Mouse (Mus musculus) common myeloid progenitor, adult 5-6 weeks (primary cell): ENCODE data around the gene Sema5a. TPM values are rescaled to one million over a fixed set of nuclear protein-coding genes. Genes with fewer than 3 reads are reported as not detected.

Experiments used
- ATAC-seq: replicated peaks from 2 replicates; pipeline ENCODE4 v1.8.0; 2016; ENCODE audit warnings: low read depth, mild to moderate bottlenecking, moderate TSS enrichment, inconsistent platforms; ENCODE audit not compliant: poor library complexity, severe bottlenecking
- total RNA-seq: library from RNA; stranded (forward); fragments of 200-1000, 187-1606 nt; gene quantifications from 2 replicates; pipeline ENCODE4 v1.2.3, GENCODE M21; 2017

Sema5a gene
- total RNA-seq, 1 experiment from 2014 or later = not detected

DNA sequence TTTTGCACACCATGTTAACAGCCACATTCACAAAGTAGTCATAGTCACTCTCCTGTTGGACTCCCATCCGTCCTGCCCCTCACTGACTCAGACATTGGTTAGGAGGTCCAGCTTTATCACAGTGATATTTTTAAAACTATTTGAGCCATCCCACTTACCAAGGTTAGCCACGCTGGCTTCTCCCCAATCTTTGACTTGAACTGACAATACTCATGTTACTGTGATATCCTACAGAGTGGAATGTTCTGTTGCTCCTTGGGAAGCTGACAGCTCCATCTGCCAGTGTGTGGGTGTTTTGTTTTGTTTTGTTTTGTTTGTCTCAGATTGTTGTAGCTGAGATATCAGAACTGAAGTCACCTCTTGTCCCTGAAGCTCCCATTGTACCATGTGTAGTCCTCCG lies 362.6 kb downstream of the Sema5a start:
- ATAC-seq = no peak

DNA sequence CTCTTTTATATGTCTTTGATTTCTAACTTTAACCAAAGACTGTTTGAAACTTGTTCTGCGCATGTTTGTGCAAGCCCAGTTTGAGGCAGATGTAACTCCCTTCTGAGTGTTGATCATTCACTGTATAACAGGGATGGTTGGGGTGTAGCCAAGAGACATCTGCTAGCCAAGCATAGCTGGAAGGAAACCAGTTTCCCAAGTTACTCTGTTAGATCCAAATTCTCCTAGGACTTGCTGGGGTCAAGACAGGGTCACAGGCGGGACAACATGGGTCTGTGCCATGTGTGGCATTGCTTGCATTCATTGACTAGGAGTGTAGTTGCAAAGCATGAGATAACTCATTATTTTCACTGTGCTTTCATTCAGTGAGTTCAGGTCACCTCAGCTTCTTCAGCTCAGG lies 366.2 kb downstream of the Sema5a start:
- no peak for ATAC-seq

DNA sequence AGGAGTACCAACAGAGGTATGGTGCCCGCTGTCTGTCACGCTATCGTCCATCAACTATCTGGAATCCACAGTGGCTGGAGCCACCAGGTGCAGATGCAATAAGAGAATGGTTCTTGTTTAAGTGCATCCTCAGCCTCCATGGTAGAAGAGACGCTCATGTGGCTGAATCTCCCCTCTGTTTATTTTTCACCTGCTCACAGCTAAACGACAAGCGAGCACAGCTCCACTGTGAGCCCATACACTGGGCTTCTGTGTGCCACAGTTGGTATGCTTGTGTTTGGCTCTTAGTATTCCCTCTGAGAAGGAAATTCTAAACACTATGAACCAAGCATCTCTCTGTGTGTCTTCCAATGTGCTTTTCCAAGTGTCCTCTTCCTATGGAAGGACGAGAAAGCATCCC lies 366.6 kb downstream of the Sema5a start:
- no peak for ATAC-seq

DNA sequence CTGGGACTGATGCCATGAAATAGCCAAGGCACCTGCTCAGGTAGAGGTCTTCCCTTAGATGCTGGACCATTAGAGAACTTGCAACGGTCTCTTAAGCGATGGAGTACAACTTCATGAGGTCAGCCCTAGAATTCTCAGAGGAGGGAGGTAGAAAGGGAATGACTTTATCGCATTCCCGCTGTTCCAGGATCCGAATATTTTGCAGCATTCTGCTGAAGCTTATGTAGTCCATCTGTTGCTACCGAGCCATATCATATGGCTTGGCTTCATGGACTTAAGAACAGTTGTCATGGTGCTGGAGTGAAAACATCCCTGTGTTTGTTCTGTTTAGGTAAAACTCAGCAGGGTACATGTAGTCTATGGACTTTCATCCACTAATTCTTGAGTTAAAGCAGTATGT lies 369.1 kb downstream of the Sema5a start:
- ATAC-seq = no peak

DNA sequence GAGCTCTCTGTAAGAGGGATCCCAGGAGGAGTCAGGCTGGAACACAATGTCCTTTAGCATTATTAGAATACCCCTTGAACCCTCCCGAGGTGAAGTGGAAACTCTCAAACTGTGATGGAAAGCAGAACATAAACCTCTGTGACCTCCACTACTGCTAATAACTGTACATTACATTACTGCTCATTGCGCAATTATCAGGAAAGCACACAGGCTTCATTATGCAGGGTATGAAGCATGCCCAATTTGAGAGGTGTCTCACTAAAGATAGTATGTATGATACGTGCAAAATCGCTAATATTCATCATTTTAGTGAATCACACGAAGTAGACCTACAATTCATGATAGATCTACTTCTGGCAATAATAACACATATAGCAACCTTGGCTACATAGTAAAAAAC lies 371.2 kb downstream of the Sema5a start:
- no peak for ATAC-seq

DNA sequence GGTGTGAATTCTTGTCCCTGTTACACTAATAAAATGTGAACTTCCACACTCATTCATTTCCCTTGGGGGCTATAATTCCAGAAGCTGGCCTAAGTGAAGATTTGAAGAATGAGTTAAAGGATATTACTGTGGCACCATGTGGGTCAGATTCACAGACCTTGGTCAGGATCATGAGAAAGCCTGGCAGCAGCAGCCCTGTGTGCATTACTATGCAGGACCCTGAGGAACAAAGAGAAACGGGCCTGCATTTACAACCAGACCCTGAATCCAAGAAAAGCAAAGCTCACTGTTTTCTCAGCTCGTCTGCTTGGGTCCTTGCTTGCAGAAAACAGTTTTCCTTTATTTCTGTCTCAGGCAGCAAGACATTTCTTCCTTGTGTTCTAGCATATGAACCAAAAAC lies 374.6 kb downstream of the Sema5a start:
- no peak for ATAC-seq

DNA sequence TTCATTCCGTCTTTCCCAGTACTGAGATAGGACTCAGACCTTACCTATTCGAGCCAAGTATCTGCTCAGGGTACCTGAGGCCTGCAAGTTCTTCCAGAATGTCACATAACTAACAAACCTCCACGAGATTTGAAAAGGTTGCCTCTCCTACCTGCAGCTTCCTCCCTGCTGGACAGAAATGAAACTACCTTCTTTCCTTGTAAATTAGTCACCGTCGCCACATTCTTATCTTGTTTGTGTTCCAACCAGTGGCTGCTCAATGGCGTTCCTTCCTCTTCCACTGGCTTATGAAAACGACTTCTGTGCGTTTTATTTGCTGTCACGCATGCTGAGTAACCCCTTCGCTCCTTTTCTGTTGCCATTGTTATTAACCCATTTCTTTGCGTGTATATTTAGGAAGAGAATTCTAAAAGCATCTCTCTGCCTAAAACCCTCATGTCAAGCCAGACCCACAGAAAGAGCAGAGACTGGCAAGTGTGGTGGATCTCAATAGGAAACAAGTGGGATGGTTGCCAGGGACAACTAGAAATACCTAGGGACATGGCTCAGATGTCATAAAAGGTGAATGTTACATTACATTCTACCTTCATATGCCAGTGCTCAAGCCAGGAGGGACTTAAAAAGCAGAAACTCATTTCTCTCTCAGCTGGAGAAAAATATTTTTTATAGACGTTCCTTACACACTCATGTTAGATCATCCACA lies 378.6 kb downstream of the Sema5a start:
- no peak for ATAC-seq

DNA sequence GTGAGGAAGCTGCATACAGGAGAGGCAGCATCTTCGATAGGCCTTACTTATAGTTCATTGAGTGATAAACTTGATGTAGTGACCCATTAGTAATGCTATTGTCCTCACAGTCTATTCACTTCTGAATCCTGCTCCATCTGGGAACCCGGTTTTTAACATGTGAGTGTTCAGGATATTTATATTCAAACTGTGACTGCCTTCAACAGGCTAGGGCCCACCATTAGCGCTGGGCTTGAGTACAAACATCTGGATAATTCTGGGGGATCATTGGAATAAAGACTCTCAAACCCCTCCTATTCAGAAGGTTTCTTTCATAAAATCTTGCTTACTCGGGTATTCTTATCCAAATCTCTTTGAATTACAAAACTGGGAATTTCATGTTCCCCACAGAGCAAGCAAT lies 379.5 kb downstream of the Sema5a start:
- ATAC-seq = no peak

DNA sequence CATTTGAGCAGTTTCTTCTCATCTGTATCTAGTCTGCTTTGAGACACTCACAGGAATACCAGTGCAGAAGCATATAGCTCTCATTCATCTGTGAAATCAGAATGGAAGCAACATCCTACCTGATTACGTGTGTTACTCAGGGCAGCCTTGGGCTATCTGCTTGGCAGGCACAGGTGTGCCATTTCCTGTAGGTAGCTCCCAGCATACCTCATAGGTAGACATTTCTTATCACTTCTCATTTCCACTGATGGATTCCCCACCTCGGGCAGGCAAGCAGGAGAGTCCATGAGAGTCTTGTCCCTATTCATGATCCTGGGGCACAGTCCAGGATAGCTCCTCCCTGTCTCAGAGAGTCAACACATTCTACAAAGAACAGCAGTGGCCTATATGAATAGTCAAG lies 381.4 kb downstream of the Sema5a start:
- no peak for ATAC-seq

DNA sequence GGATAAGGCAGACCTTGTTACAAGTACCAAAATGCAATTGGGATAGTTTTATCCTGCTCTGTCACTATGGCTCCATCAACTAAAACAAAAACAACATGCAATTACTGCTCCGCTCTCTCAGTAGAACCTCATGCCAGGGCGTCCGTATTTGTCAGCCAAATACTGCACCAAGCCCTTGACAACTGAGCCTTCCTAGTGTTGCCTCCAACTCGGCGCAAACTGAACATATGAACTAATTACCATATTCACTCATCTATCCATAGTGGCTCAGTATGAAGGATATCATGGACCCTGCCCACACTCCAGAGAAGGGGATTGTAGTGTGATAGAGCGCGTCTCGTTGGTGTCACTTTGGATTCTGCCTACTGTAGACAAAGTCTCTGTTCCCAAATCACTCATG lies 389.1 kb downstream of the Sema5a start:
- ATAC-seq = no peak

DNA sequence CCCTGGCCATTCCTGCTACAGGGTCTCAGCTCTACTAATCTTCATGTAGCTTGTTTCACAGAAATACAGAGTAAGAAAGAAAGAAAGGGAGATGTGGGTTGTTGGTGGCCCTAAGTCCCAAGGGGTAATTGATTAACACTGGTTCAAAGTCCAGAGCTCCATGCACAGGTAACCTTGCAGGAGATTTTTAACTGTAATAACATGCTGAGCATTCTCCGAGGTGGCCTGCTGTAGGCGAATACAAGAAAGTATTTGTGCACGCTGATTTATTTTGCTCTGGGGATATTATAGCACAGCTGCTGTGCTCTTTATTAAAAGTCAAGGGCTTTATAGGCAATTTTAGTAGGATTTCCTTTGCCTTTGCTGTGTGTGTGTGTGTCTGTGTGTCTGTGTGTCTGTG lies 393.3 kb downstream of the Sema5a start:
- no peak for ATAC-seq

DNA sequence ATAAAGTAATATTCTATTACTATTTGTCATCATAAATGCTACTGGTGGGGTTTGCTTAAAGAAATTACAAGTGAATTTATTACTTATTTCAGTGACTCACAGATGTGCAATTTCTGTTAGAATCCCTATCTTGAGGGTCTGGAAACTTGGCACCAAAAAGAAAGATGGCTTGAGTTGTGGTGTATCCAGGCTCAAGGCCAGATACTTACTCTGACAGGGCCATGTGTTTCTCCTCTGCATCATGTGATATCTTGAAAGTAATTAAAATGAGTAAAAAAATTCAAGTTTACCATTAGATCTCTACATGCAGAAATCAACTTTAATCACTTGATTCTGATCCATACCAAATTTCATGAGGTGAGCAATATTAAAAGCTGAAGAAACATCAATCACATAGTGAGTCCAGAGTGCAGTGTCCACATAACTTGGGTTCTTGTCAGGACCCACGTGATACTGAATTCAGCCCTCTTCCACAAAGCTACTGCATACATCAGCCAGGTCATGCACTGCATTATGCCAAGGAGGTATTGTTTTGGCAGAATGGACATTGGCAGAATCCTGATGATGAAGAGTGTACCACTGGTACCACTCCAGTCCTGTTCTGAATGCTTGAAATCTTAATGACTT lies 402.6 kb downstream of the Sema5a start:
- no peak for ATAC-seq

DNA sequence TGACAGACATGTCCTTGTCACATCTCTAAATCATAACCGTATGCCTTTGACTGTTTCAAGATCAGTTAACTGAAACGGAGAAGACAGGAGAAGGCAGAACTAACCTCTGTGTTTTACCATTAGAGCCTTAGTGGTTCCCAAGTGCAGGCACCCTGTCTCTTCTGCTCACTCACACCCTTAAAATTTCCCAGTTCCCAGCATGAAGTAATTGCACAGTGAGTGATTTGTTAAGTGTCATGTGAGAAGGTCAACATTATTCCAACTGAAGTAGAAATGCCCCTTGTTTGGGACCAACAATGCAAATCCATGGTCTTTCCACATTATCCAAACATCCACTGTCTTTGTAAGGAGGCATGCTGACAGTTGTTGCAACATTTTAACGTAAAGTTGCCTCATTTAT lies 409.4 kb downstream of the Sema5a start:
- no peak for ATAC-seq

DNA sequence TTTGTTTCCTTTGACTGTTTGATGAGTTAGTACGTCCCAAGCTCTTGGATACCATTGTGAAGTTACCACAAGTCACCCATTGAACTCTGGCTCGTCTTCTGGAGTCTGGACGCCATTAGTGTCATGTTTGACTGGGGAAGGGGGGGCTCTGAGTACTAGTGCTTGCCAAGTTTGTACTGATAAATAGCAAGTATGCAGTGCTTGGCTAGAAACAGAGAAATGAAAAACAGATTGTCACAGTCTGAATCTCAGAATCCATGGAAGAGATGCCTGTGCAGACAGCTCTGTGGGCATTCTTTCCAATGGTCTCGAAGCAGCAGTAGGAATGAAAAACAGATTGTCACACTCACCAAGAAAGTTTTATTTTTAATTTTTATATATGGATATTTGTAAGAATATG lies 411.4 kb downstream of the Sema5a start:
- no peak for ATAC-seq

DNA sequence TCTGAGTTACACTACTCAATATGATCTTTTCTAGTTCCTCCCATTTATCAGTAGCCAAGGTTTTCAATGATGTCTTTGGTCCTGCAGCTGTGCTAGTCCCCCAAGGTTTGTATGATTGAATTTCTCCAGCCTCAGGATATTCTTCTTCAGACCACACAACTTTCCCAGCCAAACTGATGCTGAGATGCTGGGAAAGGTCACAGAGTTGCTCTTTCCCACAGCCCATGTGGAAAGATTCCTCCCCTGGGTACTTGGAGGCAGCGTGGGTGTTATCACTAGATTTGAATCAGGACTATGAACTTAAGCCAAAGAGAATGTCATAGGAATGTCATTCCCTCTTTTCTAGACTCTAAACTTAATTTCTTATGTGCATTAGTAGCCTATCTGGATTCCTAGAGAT lies 431.8 kb downstream of the Sema5a start:
- ATAC-seq = no peak

DNA sequence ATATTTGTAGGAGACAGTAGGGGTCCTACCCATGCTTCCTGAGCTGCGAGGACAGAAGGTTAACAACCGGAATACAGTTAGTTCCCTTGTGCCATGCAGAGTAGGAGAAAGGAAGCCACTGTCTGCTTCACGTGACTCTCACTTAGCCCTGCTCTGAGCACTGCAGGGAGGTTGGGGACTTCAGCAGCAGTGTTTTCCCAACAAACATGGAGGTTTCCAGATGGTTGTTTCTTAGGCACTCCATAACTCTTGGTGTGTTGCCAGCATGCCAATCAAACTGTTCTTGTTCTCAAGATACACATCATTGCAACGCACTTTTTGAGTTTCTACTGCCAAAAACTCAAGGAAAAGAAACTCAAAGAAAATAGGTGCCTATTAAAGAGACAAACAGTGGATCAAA lies 440.5 kb downstream of the Sema5a start:
- no peak for ATAC-seq

DNA sequence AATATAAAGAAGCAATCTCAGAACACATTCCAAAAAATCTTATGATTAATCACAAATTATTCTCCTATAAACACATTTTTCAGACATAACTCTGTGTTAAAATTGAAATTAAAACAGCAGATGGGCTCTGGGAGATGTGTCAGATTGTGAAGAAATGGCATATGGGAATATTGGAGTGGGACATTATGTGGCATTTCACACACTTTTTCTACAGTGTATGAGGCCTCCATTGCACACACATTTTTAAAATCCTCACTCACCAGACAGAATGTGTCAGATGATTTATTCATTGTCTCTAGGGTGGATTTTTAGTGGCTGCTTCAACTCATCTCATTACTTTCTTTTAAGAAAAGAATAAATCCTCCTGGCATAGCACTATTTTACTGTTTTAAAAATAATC lies 446.4 kb downstream of the Sema5a start:
- ATAC-seq = no peak

DNA sequence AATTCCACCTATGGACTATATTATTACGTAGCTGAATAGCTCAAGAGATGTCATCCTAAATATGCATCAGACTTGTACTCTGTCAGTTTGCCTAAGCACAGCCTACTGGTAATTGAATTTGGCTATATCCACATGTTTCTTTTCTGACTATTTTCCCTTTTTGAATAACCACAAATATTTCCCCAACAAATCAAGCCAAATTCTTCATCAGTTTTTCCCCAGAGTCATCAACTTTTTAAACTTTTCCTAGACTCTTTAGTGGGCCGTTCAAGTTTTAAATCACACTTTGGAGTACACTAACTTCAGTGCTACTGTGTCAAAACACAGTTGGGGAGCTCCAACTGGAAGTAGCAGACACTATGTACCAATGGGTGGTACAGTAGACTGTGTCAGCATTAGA lies 448.4 kb downstream of the Sema5a start:
- no peak for ATAC-seq

DNA sequence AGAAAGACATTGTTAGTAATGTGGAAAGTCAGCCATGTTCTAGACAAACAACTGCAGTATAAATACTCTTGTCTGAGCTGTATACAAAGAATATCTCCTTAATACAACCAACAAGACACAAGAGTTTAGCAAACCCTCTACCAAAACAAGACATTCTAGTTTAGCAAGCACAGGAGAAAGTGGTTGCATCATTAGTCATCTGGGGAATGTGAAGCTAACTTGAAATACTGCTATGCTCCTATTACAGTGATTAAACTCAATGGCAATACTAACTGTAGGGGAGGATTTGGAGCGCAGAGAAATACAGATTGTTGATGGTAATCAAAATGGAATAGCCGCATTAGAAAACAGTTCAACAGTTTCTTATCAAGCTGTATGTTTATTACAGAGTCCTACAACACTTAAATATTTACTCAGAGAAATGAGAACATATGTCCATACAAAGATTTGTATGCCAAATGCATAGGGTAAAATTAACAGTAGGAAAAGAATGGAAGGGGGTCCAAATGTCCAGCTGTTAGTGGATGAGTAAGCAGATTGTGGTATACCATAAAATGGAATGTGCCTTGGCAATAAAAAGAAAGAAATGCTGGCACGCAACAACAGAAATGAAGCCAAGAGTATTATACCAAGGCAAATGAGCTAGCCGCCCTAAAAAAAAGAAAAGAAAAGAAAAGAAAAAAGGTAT lies 472.8 kb downstream of the Sema5a start:
- no peak for ATAC-seq

DNA sequence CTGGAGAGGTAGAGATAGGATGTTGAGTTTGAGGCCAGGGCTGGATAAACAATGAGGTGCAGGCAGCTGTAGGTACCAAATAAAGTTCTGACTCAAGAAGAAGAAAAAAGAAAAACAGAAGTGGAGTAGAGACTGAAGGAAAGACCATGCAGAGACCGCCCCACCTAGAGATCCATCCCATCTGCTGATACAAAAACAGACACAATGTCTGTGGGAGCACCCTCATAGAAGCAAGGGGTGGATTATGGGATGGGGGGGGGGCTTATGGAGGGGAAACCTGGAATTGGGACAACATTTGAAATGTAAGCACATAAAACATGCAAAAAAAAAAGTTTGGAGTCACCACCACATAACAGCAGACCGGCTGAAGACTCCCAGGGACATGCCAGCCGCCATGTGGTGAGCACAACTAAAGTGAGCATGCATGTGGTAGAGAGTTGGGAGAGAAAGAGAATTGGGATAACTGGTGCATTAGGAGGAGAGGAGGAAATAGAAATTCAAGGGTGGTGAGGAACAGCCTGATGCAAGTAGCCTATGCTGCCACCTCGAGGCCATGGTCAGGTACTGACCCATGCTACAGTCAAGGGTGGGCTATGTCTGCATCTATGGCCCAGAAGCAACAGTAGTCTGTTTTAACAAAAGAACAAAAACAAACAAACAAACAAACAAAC lies 473.8 kb downstream of the Sema5a start:
- ATAC-seq = peak; percentile 95

DNA sequence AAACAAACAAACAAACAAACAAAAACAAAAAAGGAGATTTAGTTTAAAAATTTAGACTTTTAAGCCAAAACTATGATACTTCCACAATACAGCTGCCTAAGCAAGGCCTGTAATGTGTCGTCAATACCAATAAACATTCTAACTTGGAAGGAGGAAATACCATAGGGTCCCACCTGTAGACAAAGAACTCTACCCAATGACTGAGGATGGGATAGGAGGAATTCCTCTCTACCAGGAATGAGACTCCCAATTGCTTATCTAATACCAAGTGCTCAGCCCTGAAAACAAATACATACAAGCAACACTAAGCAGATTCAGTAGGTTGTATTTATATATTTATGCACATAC lies 474.3 kb downstream of the Sema5a start:
- no peak for ATAC-seq
